Mouse (Mus musculus) Patski (cell line): Measurements from ENCODE around the gene Pip4k2a. TPM values are rescaled to one million over a fixed set of nuclear protein-coding genes. Genes with fewer than 3 reads are reported as not detected.

ENCODE experiments used
- ATAC-seq: fragments of 100-300 bp; one replicate; pipeline ENCODE4 v1.8.0; 2021
- CTCF ChIA-PET: fragments of 350-600 bp; sonication (Branson Sonifier 250); formaldehyde crosslinking; loops from one replicate; lab custom pipeline; 2022; ENCODE audit warnings: inconsistent platforms; lab: Charles Lee
- POLR2A ChIA-PET: fragments of 350-600 bp; sonication (Branson Sonifier 250); formaldehyde crosslinking; loops from one replicate; lab custom pipeline; 2022; ENCODE audit warnings: antibody characterized with exemption, inconsistent platforms; lab: Charles Lee
- DNase-seq: peaks from one replicate; pipeline ENCODE4 v3.0.0-alpha.2; 2011; ENCODE audit warnings: low read depth, low spot score
- H3K27me3 ChIP-seq: fragments of 371-371 bp; one replicate; pipeline ENCODE4 v1.5.1; 2021
- CTCF ChIP-seq: fragments of 100-300 bp; IDR thresholded peaks from one replicate; pipeline ENCODE4 v1.5.1; 2021
- in situ Hi-C: fragments of 300-500 bp; cut with MboI; formaldehyde crosslinking; loops from 3 replicates; pipeline ENCODE4 v1.11.1; 2018; ENCODE audit warnings: low pct_unique_long_range_greater_than_20kb, mixed read lengths
- polyA plus RNA-seq: library from polyadenylated mRNA; unstranded; gene quantifications from one replicate; pipeline ENCODE4 v1.2.3, GENCODE M21; 2021

Pip4k2a gene
- polyA plus RNA-seq, 1 experiment from 2014 or later: 17.6 TPM

GRCm38 (mm10) chr2:18917380-18917750 is 80.6 kb downstream of the Pip4k2a start:
- POLR2A ChIA-PET: interaction anchor here (0.6 to 0.9 kb wide), 2 partner anchors 21 to 266 kb away, joined by 3 read pairs; no protein-coding TSS in a partner anchor
- TF ChIP-seq CTCF: no peak
- no peaks in the 10 kb centered on the region for H3K27me3 ChIP-seq
- in situ Hi-C loops: no loop called here
- peak; percentile 34 for DNase-seq
- ATAC-seq: peak; percentile 93
- CTCF ChIA-PET: interaction anchor here (1.0 to 1.7 kb wide), 4 partner anchors 14 to 32 kb away, joined by 3 to 5 read pairs (median 4); no protein-coding TSS in a partner anchor

- POLR2A ChIA-PET: interaction anchor here (0.6 to 0.9 kb wide), 2 partner anchors 22 to 267 kb away, joined by 3 read pairs; no protein-coding TSS in a partner anchor
These were observed 81.1 kb downstream of the Pip4k2a start for GRCm38 (mm10) chr2:18916615-18917379.

GRCm38 (mm10) chr2:18916042-18916407 is 81.9 kb downstream of the Pip4k2a start:
- ChIA-PET POLR2A (no interaction called here), CTCF (interaction anchor here (1.3 to 1.6 kb wide), 2 partner anchors 11 to 77 kb away, joined by 4 read pairs; no protein-coding TSS in a partner anchor)
- TF ChIP-seq CTCF: no peak
- no peaks in the 10 kb centered on the region for H3K27me3 ChIP-seq
- in situ Hi-C loops: no loop called here
- no peak for DNase-seq
- ATAC-seq: no peak

More at GRCm38 (mm10) chr2:18916615-18917379, 81.1 kb downstream of the Pip4k2a start:
- TF ChIP-seq CTCF: no peak
- CTCF ChIA-PET: interaction anchor here (1.0 to 1.7 kb wide), 5 partner anchors 12 to 32 kb away, joined by 3 to 5 read pairs (median 4); no protein-coding TSS in a partner anchor
- in situ Hi-C loops: no loop called here
- ATAC-seq (no peak), DNase-seq (no peak)
- H3K27me3 ChIP-seq: no peaks in the 10 kb centered on the region

- in situ Hi-C loops: no loop called here
- ATAC-seq (no peak), DNase-seq (no peak)
- ChIA-PET CTCF (interaction anchor here (0.8 to 1.6 kb wide), 5 partner anchors 11 to 77 kb away, joined by 3 to 4 read pairs (median 4); no protein-coding TSS in a partner anchor), POLR2A (interaction anchor here (1.1 to 1.3 kb wide), 2 partner anchors 24 to 82 kb away, joined by 3 read pairs; partner anchors contain the start of gene Pip4k2a)
- TF ChIP-seq CTCF: no peak
- no peaks in the 10 kb centered on the region for H3K27me3 ChIP-seq
These were observed 82.4 kb downstream of the Pip4k2a start for GRCm38 (mm10) chr2:18915372-18916041.

DNA sequence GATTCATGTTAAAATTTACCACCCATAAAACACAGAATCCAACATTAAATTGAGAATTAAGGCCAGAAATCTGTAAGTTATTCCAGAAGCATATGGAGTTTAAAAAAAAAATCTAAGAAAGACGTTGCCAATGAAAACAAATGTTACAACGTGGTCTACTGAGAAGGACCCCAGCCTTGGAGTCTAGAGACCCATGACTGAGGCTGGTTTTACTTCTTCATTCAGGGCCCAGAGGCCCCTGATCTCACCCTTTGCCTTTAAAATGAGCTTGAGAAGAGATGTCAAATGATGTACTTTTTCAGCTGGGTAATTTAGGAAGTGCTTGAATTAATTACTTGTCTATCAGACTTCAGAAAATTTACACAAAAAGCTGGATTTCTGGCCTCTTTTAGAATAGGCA is 83.2 kb downstream of the Pip4k2a start:
- H3K27me3 ChIP-seq: no peaks in the 10 kb centered on the region
- no peak for TF ChIP-seq CTCF
- CTCF ChIA-PET: interaction anchor here (1.0 to 1.6 kb wide), 3 partner anchors 17 to 78 kb away, joined by 3 to 4 read pairs (median 4); no protein-coding TSS in a partner anchor
- DNase-seq: no peak
- in situ Hi-C loops: no loop called here
- ATAC-seq: no peak
- POLR2A ChIA-PET: interaction anchor here (1.1 to 1.3 kb wide), 2 partner anchors 23 to 83 kb away, joined by 3 read pairs; partner anchors contain the start of gene Pip4k2a

- ChIA-PET CTCF (no interaction called here), POLR2A (interaction anchor here (0.6 kb wide), 1 partner anchor 362 kb away, joined by 3 read pairs; no protein-coding TSS in a partner anchor)
- no peak for TF ChIP-seq CTCF
- ATAC-seq (no peak), DNase-seq (no peak)
- no peaks in the 10 kb centered on the region for H3K27me3 ChIP-seq
- in situ Hi-C loops: no loop called here
These were observed 84.3 kb downstream of the Pip4k2a start for GRCm38 (mm10) chr2:18913642-18914041.

- ATAC-seq (no peak), DNase-seq (no peak)
- in situ Hi-C loops: no loop called here
- ChIA-PET POLR2A (no interaction called here), CTCF (interaction anchor here (1.0 to 1.2 kb wide), 2 partner anchors 10 to 15 kb away, joined by 3 to 4 read pairs; no protein-coding TSS in a partner anchor)
- TF ChIP-seq CTCF: no peak
- no peaks in the 10 kb centered on the region for H3K27me3 ChIP-seq
These were observed 86.5 kb downstream of the Pip4k2a start for GRCm38 (mm10) chr2:18911251-18911934.

- ATAC-seq: no peak
- in situ Hi-C loops: no loop called here
- POLR2A ChIA-PET: no interaction called here
These were observed 87.7 kb downstream of the Pip4k2a start for GRCm38 (mm10) chr2:18910209-18910608.

DNA sequence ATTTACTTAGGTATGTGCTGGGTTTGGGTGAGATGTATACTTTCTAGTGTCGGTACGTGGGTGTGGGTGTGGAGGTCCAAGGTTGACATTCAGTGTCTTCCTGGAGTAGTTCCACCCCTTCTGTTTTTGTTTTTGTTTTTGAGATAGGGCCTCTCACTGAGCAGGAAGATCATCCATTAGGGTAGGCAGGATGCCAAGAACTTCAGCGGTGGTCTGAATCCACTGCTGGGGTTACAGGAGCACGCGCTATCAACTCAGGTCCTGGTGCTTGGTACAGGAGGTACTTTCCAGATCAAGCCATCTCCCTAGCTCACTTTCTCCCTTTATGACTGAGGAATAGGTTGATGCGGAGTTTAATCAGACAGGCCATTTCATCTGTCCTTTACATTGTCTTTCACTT is 88.2 kb downstream of the Pip4k2a start:
- ChIA-PET CTCF (interaction anchor here (0.9 to 1.2 kb wide), 2 partner anchors 45 to 366 kb away, joined by 3 read pairs; no protein-coding TSS in a partner anchor), POLR2A (no interaction called here)
- DNase-seq (no peak), ATAC-seq (no peak)
- no peaks in the 10 kb centered on the region for H3K27me3 ChIP-seq
- no peak for TF ChIP-seq CTCF
- in situ Hi-C loops: no loop called here

More at GRCm38 (mm10) chr2:18910209-18910608, 87.7 kb downstream of the Pip4k2a start:
- TF ChIP-seq CTCF: no peak
- H3K27me3 ChIP-seq: no peaks in the 10 kb centered on the region
- DNase-seq: no peak
- CTCF ChIA-PET: interaction anchor here (0.9 to 1.2 kb wide), 4 partner anchors 9 to 365 kb away, joined by 3 to 4 read pairs (median 3); no protein-coding TSS in a partner anchor
